Comparison of ENCODE assay signal across 21 mouse cellular contexts in genomic region chr7:27631439-27631838, GRCm38 (mm10). TPM values are rescaled to one million over a fixed set of nuclear protein-coding genes. Genes with fewer than 3 reads are reported as not detected.
DNase-seq lines count a peak whose midpoint lies in the region; ATAC-seq lines count a peak whose summit lies in the region.
"Had no signal": no experiment of that assay in that cellular context is flagged by ENCODE, and none has a peak within 500 bp of the region (broad histone marks: within the 10 kb centered on the region; RNA-seq: fewer than 3 reads in every experiment).

No protein-coding gene starts in this region.

- intact Hi-C loops in heart, postnatal 25 days (cut with DNase I), result no loop called here

- DNase-seq in cerebellum, adult 11-12 months, result peak; percentile 67
- no peak for DNase-seq in cerebellum, postnatal 14 days
- peak; percentile 52 for DNase-seq in cerebellum, adult 8-10 months
- peak; percentile 68 for DNase-seq in brain, adult 2 months (ENCODE audit: low read depth, low spot score)
- DNase-seq in cerebellum, postnatal 36 days, result peak; percentile 55 to 71
- no peak for DNase-seq in heart, postnatal 25 days (ENCODE audit: low spot score)
- DNase-seq: adrenal gland, adult 8-10 months; adrenal gland, postnatal 25 days; forebrain, postnatal 0 days; gastrocnemius, postnatal 25 days; heart, adult 2 months; heart, postnatal 14 days; kidney, adult 2 months had no signal

- no peak for ATAC-seq in cerebellum, adult (ENCODE audit: insufficient number of reproducible peaks, low FRiP score, low TSS enrichment)
- ATAC-seq: activated CD4-positive, CD25-positive, alpha-beta regulatory T cell, adult 4 months; forebrain, embryonic 14.5 days; forebrain, postnatal 0 days; intestine, postnatal 0 days had no signal

RNA-seq across cellular contexts. Expression of gene Ttc9b, which starts 22.3 kb away (rescaled TPM):
- not detected for total RNA-seq in heart, postnatal 25 days (2021)
- total RNA-seq: adrenal gland, adult 8-10 months; adrenal gland, postnatal 25 days; common myeloid progenitor, adult 5-6 weeks; gastrocnemius, adult 8-10 months; gastrocnemius, postnatal 25 days; granulocyte monocyte progenitor cell, adult 5-6 weeks; heart, adult 2 months; heart, postnatal 14 days; hematopoietic stem cell, adult 5-6 weeks had no signal

RNA-seq across cellular contexts. Expression of gene Akt2, which starts 40.1 kb away (rescaled TPM):
- total RNA-seq in heart, postnatal 25 days (2021), result 100 to 1,000 TPM; 166 to 177 TPM

RNA-seq across cellular contexts. Expression of gene Map3k10, which starts 43.0 kb away (rescaled TPM):
- 10 to 100 TPM; 21.9 to 22.2 TPM for total RNA-seq in heart, postnatal 25 days (2021)

RNA-seq across cellular contexts. Expression of gene Zfp607b, which starts 57.7 kb away (rescaled TPM):
- under 1 TPM; 0.39 to 0.88 TPM for total RNA-seq in heart, postnatal 25 days (2021)

Comparison
In these comparisons a context has a peak if more than half of its experiments do, and no peak if none do; other contexts are left out.
1. DNase-seq: peak in cerebellum, adult 11-12 months (single experiment), cerebellum, adult 8-10 months (single experiment), brain, adult 2 months (single experiment) and cerebellum, postnatal 36 days (2 of 2); none in cerebellum, postnatal 14 days (0 of 2) and heart, postnatal 25 days (single experiment).